Mouse (Mus musculus): ENCODE measurements around the gene Susd1. TPM values are rescaled to one million over a fixed set of nuclear protein-coding genes. Genes with fewer than 3 reads are reported as not detected.

Gene Susd1
- total RNA-seq, 2 experiments from 2014 or later, result 1.8 to 1.9 TPM

DNA sequence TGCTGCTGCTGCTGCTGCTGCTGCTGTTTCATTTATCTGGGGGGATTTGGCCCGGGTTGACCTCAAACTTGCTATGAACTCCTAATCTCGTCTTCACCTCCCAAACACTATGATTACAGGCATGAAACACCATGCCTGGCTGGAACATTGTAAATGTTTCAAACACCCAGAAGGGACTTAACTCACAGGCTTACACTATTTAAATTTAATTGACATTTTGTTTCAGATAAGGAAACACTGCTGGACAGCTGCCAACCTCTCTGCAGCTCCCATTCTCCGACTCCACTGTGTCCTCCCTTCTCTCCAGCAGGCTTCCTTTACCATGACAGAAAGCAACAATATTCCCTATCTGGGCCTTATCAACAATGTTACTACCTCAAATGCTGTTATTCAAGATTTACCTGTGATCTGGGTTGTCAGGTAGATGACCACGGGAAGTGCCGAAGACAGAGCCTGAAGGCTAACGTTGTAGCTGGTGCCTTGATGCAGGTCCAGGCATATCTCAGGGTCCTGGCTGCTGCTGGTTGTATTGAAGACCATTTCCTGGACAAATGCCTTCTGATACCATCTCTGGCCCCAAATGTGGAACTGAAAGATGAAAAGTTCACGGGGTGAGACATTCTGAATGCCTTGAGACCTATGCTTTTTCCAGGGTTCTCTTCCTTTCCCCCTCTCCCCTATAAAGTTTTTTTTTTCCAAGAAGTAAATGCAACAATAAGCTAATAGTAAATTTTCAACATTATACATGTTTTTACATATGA, 88.8 kb downstream of the Susd1 start:
- no peak for DNase-seq (ENCODE audit: low spot score in 2 of 2)

DNA sequence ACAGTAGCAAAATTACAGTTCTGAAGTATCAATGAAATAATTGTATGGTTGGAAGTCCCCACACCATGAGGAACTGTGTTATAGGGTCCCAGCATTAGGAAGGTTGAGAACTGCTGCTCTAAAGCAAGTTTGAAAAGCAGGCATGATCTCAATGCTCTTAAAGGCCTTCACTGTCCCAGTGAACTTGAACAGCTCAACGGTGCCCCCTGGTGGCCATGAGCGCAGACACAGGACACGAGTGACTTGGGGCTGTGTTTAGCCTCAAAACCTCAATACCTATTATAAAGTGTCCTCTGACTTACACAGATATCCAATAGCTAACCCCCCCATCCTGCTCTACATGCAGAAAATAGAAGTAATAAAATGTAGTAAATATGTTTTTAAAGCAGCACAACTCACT, 97.7 kb downstream of the Susd1 start:
- DNase-seq (ENCODE audit: low spot score in 2 of 2), result peak; percentile 84 to 91

DNA sequence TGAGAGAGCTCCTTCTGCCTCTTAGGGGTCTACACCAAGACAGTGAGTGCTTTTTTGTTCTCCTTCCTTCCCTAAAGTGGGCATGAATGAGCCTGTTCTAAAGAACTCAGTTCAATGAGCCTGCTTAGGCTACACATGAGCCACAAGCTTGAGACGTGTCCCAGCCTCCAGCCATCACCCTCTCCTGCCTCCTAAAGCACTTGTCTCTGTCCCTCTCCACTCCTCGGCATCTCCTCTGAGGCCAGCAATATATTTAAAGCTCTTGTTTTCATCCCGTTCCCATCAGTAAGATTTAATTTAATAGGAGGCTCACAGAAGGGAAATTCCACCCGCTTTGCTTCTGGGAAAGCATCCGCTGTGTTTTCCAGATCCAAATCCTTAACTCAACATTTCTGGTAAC, 98.4 kb downstream of the Susd1 start:
- DNase-seq (ENCODE audit: low spot score in 2 of 2), result no peak

DNA sequence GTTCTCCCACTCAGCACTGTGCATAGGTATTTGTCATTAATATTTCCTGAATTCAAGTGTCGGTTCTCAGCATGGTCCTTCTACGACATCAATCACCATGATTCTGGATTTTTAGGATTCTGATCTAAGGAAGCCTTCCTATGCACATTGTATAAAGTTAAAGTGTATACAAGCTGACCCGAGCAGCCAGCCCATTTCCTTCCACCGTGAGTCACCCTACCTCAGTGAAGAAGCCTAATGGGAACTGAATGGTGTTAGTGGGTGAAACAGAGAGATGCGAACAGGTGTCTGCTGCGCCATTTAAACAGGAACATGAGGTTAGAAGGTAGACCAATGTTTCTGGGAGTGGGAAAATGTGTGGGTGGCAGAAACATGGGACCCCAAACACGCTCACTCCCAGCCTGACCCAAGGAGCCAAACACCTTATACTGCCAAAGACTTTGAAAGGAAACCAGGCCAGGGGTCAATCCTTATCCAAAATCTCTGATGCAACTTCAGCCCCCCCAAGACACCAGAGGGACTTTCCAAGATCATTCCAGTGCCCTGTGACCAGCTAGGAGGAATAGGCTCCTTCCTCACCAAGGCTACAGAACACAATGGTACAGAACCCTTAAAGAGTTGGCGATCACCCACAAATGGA, 99.4 kb downstream of the Susd1 start:
- no peak for DNase-seq (ENCODE audit: low spot score in 2 of 2)

DNA sequence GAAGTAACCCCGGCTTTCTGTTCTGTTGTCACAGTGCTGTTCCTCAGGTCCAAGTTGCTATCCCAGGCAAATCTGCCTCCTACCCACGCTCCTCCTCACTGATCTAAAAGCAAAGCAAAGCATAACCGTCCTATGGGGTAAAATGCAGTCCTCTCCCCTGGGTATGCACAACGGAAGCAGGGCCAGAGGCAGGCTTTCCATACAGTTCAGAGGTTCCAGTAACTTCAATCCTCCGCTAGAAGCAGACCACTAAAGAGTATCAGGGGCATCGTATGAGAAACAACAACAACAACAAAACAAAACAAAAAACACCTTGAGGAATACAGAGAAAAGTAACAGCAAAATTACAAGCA, 100.9 kb downstream of the Susd1 start:
- no peak for DNase-seq (ENCODE audit: low spot score in 2 of 2)

DNA sequence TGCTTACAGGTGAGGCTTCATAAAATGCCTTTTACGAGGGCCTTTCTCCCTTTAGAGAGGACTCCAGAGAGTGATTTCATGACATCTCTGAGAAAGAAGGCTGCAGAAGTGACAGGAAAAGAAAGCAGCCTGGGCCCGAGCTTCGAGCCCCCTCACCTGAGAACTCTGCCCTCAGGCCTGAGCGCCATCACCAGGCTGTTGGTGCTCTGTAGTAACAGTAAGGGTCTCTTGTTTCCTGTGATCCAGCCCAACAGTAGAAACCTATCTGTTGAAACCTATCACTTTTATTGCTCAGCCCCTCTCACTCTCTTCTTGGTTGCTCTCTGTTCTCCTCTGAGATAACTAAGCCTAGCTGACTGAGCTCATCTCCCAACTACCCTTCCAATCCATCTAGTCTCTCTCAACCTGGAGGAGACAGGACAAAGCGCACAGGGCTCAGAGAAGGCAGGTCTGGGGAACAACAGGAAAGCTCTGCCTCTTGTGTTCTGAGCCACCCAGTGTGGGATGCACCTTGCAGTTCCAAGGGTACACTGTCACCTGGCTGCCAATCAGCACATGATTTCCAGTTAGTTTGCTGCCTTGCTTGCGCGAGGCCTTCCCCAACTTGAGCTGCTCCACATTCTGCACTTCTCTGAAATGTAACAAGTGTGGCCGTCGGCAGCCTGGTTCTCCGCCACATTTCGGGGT, 101.4 kb downstream of the Susd1 start:
- no peak for DNase-seq (ENCODE audit: low spot score in 2 of 2)

DNA sequence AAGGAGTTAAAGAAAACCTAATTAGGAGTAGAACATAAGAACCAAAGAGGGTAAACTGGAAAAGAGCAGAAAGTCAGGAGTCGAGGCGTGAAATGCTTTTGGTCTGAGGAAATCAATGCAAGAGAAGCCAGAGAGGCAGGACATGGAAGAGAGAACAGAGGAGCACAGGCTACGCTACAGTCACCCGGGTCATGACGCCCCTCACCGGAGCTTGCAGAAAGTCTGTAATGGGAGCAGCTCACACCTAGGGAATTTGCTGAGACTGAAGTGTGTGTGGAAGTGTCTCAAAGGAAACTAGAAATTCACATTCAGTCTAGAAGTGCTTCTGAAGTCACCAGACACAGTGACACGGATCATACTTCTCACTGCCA, 102.0 kb downstream of the Susd1 start:
- DNase-seq (ENCODE audit: low spot score in 2 of 2), result no peak

DNA sequence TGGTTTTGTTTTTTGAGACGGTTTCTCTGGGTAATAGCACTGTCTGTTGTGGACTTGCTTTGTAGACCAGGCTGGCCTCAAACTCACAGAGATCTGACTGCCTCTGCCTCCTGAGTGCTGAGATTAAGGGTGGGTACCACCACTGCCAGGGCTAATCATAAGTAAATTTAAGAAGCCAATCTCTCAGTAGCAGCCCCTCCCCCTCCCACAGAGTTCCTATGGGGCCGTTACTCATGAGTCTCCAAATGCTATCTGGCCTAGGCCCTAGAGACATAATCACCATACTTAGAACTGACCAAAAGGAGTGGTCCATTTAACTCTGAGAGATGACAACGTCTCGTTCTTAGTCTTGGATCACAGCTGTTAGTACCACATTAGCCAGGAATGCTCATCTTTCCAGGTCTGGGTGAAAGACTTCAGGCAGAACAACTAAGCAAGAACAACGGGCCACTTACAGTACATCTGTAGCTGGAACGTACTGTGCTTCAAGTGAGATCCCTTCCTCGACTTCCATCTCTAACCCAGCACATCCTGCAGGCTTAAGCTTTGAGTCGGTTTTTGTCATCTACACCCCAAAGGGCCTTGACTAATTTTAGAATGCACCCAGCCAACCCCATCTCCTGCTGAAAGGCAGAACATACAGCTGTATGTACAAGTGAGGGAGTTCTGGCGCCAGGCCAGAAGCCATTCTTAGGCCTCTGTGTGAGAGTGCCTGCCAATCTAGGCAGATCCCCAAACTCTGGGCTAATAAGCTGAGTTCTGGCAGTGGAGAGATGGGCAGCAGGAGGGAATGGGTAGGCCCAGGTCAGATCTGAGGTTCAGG, 102.6 kb downstream of the Susd1 start:
- peak; percentile 48 to 80 for DNase-seq (ENCODE audit: low spot score in 2 of 2)

DNA sequence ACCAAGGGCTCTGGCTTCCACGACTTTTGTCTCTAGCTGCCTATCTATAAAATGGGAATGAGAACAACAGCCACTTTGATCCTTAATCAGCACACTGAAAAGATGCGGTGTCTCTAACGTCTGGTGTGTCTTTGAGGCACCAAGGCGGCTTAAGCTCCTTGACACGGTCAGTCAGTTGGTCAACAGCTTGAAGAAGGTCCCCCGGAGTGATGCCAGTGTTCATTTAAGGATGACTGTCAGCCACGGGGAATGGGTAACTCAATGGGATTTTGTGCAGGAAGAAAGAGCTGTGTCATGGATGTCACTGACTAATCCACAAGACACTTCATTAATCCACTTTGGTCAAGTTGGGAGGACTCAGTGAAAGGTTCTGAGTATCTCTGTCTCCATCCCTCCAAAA, 103.3 kb downstream of the Susd1 start:
- no peak for DNase-seq (ENCODE audit: low spot score in 2 of 2)

DNA sequence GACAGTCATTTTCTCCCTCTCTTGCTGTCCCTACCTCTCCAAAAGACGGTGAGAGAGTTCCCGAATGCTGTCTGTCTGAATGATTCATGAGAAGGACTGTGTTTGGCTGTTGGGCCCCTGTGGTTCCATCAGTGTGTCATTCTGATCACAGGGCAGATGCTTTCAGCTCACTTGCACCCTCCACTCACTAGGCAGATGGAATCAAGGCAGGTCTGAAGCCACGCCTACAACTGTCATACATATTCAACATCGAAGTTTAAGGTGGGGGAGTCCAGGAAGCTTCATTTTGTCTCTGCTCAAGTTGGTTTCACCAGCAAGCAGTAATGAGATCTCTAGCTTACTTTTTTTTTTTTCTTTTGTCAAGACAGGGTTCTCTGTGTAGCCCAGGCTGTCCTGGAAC, 104.2 kb downstream of the Susd1 start:
- no peak for DNase-seq (ENCODE audit: low spot score in 2 of 2)

DNA sequence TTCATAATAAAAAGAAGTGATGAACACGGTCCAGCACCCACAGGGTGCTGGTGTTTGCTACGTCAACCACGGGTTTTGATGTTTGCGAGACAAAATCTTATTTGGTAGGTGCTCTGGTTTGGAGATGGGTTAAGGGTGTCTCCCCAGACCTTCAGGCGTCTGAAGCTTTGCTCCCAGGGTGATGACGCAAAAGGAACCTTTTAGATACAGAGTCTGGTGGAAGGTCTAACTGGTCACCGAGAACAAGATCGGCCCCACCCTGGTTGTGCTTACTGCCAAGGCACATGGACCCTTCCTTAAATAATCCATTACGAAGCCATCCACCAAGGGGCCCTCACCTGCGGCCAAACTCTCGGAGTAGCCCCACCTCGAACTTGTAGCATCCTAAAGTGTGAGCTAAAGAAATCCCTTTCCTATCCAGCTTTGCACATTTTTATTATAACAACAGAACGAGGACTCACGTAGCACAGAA, 105.0 kb downstream of the Susd1 start:
- no peak for DNase-seq (ENCODE audit: low spot score in 2 of 2)

DNA sequence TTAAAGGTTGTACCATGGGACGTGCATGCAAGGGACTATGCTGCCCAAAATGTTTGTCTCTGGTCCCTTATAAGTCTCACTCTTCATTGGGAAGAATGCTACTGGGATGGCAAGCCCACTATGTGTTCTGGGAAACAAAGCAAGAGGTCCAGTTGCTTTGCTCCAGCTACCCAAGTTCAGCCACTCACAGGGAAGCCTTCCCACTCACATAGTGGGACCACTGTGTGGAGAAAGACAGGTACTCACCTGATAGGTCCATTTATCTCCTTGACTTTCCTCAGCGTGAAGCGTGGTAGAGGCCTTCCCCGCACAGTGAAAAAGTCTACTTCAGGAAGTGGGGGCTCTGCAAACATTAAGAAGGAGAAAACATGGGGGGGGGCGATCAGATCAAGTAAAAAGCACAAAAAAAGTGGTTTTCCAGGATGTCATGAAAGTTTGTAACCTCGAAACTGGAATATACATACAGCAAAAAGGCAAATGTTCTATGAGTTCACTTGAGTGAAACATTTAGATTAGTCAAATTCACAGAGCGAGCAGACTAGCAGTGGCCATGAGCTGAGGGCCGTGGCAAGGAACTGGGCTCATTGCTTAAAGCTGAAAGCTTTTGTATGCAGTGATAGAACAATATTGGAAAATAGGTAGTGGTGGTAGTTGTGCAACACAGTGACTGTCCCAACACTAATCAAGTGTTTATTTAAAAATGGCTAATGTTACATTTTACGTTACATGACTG, 105.6 kb downstream of the Susd1 start:
- DNase-seq (ENCODE audit: low spot score in 2 of 2), result no peak

DNA sequence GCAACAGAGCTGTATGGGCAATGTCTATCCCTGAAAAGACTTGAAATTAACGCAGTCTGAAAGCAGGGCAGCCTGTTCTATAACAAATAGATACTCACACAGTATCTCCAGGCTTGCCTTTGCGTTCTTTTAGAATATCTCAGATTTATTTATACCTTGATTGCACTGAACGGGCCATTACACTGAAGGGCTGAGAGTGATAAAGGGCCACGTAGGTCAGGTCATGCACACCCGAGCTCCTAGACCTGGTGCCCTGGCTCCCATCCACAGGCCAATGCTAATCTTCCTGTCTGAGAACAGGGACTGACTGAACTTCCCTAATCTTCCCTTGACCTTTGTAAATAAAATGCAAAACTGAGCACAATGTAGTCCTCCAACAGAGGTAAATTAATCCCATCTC, 106.3 kb downstream of the Susd1 start:
- no peak for DNase-seq (ENCODE audit: low spot score in 2 of 2)

DNA sequence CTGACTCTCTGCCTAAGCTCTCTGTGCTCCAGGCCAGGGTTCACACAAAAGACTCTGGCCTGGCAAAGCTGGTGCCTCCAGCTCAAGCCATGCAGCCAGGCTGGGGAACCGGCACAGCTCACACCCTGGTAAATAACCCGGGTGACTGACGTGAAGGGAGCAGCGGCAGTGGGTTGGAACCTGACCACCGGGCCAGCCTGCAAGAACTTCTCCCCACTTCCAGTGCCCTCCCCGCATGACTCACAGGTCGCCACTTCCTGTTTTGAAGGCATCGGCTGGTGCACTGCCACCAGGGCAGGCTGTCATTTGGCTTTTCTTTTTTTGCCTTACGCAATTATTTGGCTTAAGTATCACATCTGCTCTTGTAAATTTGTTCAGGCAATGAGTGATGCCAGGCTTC, 106.8 kb downstream of the Susd1 start:
- peak in 1 of 2 experiments; percentile 74 for DNase-seq (ENCODE audit: low spot score in 2 of 2)

DNA sequence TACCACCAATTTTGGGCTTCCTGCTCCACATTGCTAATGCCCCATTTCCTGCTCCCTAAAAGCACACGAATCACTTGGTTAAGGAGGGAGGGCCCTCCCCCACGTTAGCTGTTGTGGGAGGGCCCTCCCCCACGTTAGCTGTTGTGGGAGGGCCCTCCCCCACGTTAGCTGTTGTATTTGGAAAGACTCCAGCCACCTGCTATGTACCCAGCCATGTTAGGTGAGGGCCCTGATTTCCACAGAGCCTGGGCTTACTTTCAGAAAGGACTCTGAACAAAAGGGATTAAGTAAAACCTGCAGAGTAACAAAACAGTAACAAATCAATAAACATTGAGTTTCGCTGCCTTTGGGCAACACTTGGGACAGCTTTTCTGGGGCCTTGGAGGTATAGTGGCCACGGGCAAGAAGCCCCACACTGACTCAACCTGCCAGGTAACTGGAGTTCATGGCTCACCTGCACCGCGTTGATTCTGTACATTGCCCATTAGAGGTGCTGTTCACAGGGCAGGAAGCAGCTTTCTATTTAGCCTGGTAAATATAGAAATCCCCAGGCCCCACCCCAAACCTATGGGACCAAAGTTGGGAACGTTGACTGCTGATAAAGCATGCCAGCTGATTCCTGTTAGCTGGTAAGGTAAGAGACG, 107.3 kb downstream of the Susd1 start:
- no peak for DNase-seq (ENCODE audit: low spot score in 2 of 2)

DNA sequence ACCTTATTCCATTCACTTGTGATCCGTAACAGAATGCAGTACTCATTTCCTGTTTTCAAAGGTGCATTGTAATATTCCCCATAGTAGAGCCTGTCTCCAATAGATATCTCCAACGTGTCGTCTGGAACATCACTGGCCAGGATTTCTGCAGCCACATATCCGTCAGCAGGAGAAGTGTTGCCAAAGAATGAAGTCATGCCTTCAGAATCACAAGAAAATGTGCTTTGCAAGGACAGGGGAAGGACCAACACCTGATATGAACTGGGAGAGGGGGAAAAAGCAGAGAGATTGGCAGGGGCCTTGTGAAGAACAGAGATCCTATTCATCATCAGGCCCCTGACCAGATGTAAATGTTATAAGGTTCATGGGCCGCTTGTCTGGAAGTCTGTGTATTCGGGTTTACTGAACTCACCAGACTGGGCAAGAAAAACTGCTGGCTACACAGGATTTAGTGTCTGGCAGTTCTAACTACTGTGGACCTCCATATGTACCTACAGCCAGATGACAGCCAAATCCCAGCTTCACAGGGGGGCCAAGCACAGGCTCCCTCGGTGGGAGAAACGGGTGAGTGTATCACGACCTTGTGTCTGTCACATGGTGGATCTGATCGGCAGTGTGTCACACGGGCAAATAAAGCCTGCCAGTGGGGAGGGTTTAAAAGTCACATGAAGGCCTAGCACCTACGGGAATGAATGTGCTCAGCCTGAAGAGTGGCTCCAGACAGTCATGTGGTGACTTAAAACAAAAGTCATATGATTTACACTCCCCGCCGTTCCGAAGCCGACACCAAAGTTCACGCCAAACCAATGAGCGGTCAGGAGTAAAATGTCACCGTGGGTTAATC, 108.8 kb downstream of the Susd1 start:
- DNase-seq (ENCODE audit: low spot score in 2 of 2), result no peak

DNA sequence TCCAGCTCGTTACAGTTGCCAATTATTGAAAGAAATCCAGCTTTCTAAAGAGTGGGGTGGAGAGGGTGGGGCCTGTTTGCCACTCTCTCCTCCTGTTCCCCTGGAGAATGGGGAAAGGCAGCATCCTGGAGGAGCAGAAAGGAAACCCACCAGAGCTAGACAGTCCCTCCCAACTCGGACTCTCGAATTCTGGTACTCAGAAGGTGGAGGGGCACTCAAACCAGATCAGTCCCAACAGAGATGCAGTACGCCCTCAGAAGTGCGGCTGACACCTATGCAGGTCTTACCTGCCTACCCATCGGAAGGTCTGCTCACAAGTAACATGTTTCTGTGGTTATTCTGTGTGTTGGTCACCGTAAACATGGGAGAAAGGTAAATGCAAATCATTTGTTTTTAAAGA, 109.6 kb downstream of the Susd1 start:
- DNase-seq (ENCODE audit: low spot score in 2 of 2), result no peak

DNA sequence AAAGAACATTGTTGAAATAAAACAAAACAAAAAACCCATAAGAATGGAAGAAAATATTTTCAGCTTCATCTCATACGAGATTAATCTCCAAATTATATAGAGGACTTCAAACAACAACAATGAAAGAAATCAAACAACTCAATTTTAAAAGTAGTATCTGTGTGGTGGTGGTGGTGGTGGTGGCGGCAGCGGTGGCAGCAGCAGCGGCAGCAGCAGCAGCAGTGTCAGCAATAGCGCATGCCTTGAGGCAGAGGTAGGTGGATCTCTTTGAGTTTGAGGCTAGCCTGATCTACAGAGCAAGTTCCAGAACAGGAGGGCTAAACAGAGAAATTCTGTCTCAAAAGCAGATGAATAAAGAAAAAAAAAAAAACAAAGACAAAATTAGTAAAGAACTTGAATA, 110.4 kb downstream of the Susd1 start:
- DNase-seq (ENCODE audit: low spot score in 2 of 2), result no peak

DNA sequence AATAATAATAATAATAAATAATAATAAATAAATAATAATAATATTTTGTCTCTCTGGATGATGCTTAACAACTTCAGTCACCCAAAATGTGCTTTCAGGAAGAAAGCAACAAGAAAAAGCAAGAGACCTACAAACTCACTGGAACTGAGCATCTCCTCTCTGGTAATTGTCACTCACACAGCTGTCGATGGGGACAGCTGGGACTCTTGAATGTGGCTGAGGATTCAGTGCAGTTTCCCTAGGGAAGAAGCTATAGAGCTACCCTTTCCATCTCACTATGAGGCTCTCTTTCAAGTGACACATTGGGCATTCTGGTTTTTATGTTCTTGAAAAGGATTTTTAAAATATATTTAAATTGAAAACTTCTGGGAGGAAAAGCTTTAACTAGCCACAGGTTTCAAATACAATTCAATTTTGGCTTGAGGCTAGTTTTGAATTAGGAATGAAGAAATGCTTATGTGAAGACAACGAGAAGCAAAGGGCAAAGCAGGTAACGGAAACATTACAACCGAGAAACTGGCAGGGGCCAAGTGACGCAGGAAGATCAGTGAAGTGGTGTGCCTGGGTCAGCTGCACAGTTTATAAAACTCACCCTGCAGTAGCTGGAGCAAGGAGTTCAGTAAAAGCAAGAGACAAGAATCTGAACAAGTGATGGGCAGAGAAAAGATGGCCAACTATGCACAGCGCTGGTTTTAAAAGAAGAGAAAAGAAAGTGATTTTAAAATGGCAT, 112.2 kb downstream of the Susd1 start:
- no peak for DNase-seq (ENCODE audit: low spot score in 2 of 2)

Data from gastrocnemius, postnatal 4 days (tissue).